Mouse (Mus musculus) neural tube, embryonic 12.5 days (tissue): ENCODE data around the gene Kmt5a. TPM values are rescaled to one million over a fixed set of nuclear protein-coding genes. Genes with fewer than 3 reads are reported as not detected.

ENCODE experiments used
- ATAC-seq: fragments of 200-750 bp; cut with Nextera tagmentation; 2 replicates; pipeline ENCODE4 v1.8.0; 2017; ENCODE audit warnings: low read depth, mild to moderate bottlenecking, moderate TSS enrichment, moderate library complexity; ENCODE audit not compliant: low FRiP score
- H3K27ac ChIP-seq: fragments of 300-500 bp; sonication (generic); 2 replicates; pipeline ENCODE4 v1.5.1; 2016
- H3K27me3 ChIP-seq: fragments of 300-500 bp; sonication (generic); replicated peaks from 2 replicates; pipeline ENCODE4 v1.6.1; 2016; ENCODE audit warnings: mild to moderate bottlenecking
- H3K36me3 ChIP-seq: fragments of 300-500 bp; sonication (generic); 2 replicates; pipeline ENCODE4 v1.6.1; 2016; ENCODE audit warnings: mild to moderate bottlenecking
- H3K4me1 ChIP-seq: fragments of 300-500 bp; sonication (generic); 2 replicates; pipeline ENCODE4 v1.6.1; 2016
- H3K4me2 ChIP-seq: fragments of 300-500 bp; sonication (generic); replicated peaks from 2 replicates; pipeline ENCODE4 v1.6.1; 2016; ENCODE audit warnings: mild to moderate bottlenecking
- H3K4me3 ChIP-seq: fragments of 300-500 bp; sonication (generic); 2 replicates; pipeline ENCODE4 v1.5.1; 2016
- H3K9ac ChIP-seq: fragments of 300-500 bp; sonication (generic); 2 replicates; pipeline ENCODE4 v1.6.1; 2016; ENCODE audit warnings: mild to moderate bottlenecking
- H3K9me3 ChIP-seq: fragments of 300-500 bp; sonication (generic); 2 replicates; pipeline ENCODE4 v1.6.1; 2016; ENCODE audit warnings: mild to moderate bottlenecking
- WGBS: fragments of 180-500 bp; shearing (Covaris S2); methylation state at CpG from one replicate; pipeline ENCODE4 v1.1.7; 2016; 5-methylcytosine and 5-hydroxymethylcytosine counted together
- microRNA-seq: library from miRNA; unstranded; fragments of <30 nt; microRNA quantifications from one replicate; pipeline ENCODE4, GENCODE M21; 2017
- polyA plus RNA-seq: library from polyadenylated mRNA; unstranded; fragments of >200 nt; fragmentation: Nextera tagmentation; extraction: Ambion mirVana; gene quantifications from 2 replicates; pipeline ENCODE4 v1.2.1, GENCODE M21; 2016

The Kmt5a gene
- polyA plus RNA-seq, 1 experiment from 2014 or later, result 81.3 TPM

DNA sequence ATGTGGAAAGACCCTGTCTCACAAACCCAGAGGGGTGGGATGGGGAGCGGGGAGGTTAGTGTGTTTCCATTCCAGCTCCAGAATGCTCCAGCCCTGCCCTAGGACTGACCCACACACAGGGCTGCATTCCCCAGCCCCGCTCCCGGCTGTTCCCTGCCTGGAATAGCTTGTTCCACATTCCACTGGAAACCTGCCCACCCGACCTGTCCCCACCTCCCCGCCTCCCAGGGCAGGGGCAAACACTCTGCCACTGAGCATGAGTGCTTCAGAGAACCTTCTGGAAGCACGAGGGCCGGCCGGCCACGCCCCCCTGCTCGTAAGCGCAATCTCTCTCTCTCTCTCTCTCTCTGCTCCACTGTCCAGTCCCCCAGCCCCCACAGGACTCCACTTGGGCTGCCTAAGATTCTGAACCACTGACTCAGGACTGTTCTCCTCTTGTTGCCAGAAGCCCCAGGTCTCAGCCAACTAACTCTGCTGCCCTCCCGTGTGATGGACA lies 70.1 kb downstream of the Kmt5a start:
- peaks cover 26% of the 10 kb centered on the region for H3K36me3 ChIP-seq
- ATAC-seq, result no peak

DNA sequence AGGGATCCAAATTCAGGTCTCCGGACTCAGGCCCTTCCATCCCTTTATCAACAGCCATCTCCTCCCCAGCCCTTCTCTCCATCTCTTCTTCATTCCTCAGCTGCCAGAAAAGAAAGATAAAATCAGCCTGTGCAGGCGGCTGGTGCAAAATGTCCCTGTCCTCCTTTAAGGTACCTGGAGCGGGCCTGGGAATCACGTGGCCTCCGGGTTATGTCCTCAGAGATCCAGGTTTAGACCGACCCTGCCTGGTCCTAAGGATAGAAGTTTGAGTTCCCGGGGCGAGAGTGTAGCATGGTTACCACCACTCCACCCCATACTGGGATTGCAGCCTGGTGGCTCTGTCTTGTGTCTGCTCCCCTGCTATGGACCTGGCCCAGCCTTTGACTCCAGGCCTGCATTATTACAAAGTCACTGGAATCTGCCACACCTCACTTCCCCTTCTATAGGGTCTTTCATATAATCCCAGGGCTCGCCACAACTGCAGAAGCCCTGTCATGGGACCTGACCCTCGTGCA lies 70.9 kb downstream of the Kmt5a start:
- Histone ChIP-seq H3K27ac (no peak overlapping the region), H3K9me3 (no peaks in the 10 kb centered on the region), H3K9ac (no peak overlapping the region), H3K4me1 (no peaks in the 10 kb centered on the region), H3K27me3 (no peaks in the 10 kb centered on the region), H3K36me3 (peaks cover 26% of the 10 kb centered on the region), H3K4me2 (no peak overlapping the region), H3K4me3 (no peak overlapping the region)
- no peak for ATAC-seq
- 91% methylated on average over 10 of the region's 10 CpGs for WGBS

More for the DNA sequence above, 70.1 kb downstream of the Kmt5a start:
- no peaks in the 10 kb centered on the region for H3K4me1 ChIP-seq
- no peaks in the 10 kb centered on the region for H3K27me3 ChIP-seq
- H3K4me2 ChIP-seq, result no peak overlapping the region
- H3K9me3 ChIP-seq, result no peaks in the 10 kb centered on the region
- H3K27ac ChIP-seq, result no peak overlapping the region
- H3K4me3 ChIP-seq, result no peak overlapping the region
- no peak overlapping the region for H3K9ac ChIP-seq
- WGBS, result 86% methylated on average over 12 of the region's 12 CpGs

Small RNA genes lying within 50 kb of the gene (microRNA-seq; reads per million reads assigned to microRNA genes)
- gene Gm27486, result 1.1 reads per million

Other genes with a start within 250 kb of the Kmt5a start
- 6.3 and 7.4 TPM in 2 replicates for gene Pitpnm2, start 190.2 kb upstream of the Kmt5a start, polyA plus RNA-seq
- 17.9 and 18.8 TPM in 2 replicates for gene Mphosph9, start 112.0 kb upstream of the Kmt5a start, polyA plus RNA-seq
- 21.2 and 22.9 TPM in 2 replicates for gene 2810006K23Rik, start 111.8 kb upstream of the Kmt5a start, polyA plus RNA-seq
- gene Cdk2ap1, start 76.8 kb upstream of the Kmt5a start, polyA plus RNA-seq, result 293 and 314 TPM in 2 replicates
- gene Sbno1, start 13.9 kb upstream of the Kmt5a start, polyA plus RNA-seq, result 108 and 119 TPM in 2 replicates
- 18.4 and 18.9 TPM in 2 replicates for gene Rilpl2, start 38.4 kb downstream of the Kmt5a start, polyA plus RNA-seq
- gene Snrnp35, start 43.2 kb downstream of the Kmt5a start, polyA plus RNA-seq, result 29.5 and 29.6 TPM in 2 replicates
- 18.1 and 19.8 TPM in 2 replicates for gene Rilpl1, start 91.5 kb downstream of the Kmt5a start, polyA plus RNA-seq
- gene Tmed2, start 100.8 kb downstream of the Kmt5a start, polyA plus RNA-seq, result 389 and 400 TPM in 2 replicates
- gene Ddx55, start 112.9 kb downstream of the Kmt5a start, polyA plus RNA-seq, result 21.9 and 22.0 TPM in 2 replicates
- gene Eif2b1, start 139.2 kb downstream of the Kmt5a start, polyA plus RNA-seq, result 75.7 and 76.2 TPM in 2 replicates
- gene Gtf2h3, start 139.2 kb downstream of the Kmt5a start, polyA plus RNA-seq, result 62.0 and 71.2 TPM in 2 replicates
- gene Atp6v0a2, start 188.6 kb downstream of the Kmt5a start, polyA plus RNA-seq, result 49.3 and 52.1 TPM in 2 replicates